15 mouse cellular contexts compared by ENCODE assay signal in genomic region chr15:79133191-79133661, GRCm38 (mm10). TPM values are rescaled to one million over a fixed set of nuclear protein-coding genes. Genes with fewer than 3 reads are reported as not detected.
DNase-seq lines count a peak whose midpoint lies in the region; ATAC-seq lines count a peak whose summit lies in the region.
"Had no signal": no experiment of that assay in that cellular context is flagged by ENCODE, and none has a peak within 500 bp of the region (broad histone marks: within the 10 kb centered on the region; RNA-seq: fewer than 3 reads in every experiment).

No protein-coding gene starts in this region.

- 77% methylated on average over 6 of the region's 6 CpGs for WGBS in heart, embryonic 11.5 days (ENCODE audit: insufficient replicate concordance)

- no peaks in the 10 kb centered on the region for H3K9me3 ChIP-seq in heart, embryonic 11.5 days (replicated peaks; ENCODE audit: control insufficient read depth, low read length)
- H3K9me3 ChIP-seq: limb, embryonic 15.5 days; midbrain, embryonic 13.5 days had no signal

- H3K36me3 ChIP-seq in heart, embryonic 11.5 days (ENCODE audit: control insufficient read depth, insufficient read depth, low read length): peaks cover 41% of the 10 kb centered on the region

- ATAC-seq in heart, embryonic 11.5 days (replicated peaks; ENCODE audit: insufficient number of reproducible peaks, low FRiP score, low TSS enrichment): no peak
- ATAC-seq: midbrain, embryonic 13.5 days had no signal

- H3K27me3 ChIP-seq in heart, embryonic 11.5 days (ENCODE audit: control insufficient read depth, insufficient read depth, low read length): no peaks in the 10 kb centered on the region
- H3K27me3 ChIP-seq: embryonic facial prominence, embryonic 13.5 days; limb, embryonic 15.5 days; midbrain, embryonic 13.5 days had no signal

- no peaks in the 10 kb centered on the region for H3K4me1 ChIP-seq in heart, embryonic 11.5 days (ENCODE audit: control insufficient read depth, insufficient read depth, low read length)
- H3K4me1 ChIP-seq: midbrain, embryonic 13.5 days had no signal

- intact Hi-C loops in gastrocnemius, postnatal 36 days (cut with DNase I): no loop called here

- no peak overlapping the region for H3K27ac ChIP-seq in heart, embryonic 11.5 days (ENCODE audit: low read depth, low read length)
- H3K27ac ChIP-seq: embryonic facial prominence, embryonic 13.5 days; forebrain, embryonic 10.5 days; limb, embryonic 15.5 days; midbrain, embryonic 13.5 days had no signal

- H3K4me2 ChIP-seq in heart, embryonic 11.5 days: no peak overlapping the region
- H3K4me2 ChIP-seq: embryonic facial prominence, embryonic 13.5 days; limb, embryonic 15.5 days; midbrain, embryonic 13.5 days had no signal

- no peak overlapping the region for H3K9ac ChIP-seq in heart, embryonic 11.5 days (ENCODE audit: low read depth, low read length)
- H3K9ac ChIP-seq: embryonic facial prominence, embryonic 13.5 days; limb, embryonic 15.5 days; midbrain, embryonic 13.5 days had no signal

- DNase-seq in heart, adult 11 months: peak; percentile 98
- DNase-seq in adrenal gland, postnatal 10 days: peak; percentile 66
- peak; percentile 44 to 55 for DNase-seq in gastrocnemius, postnatal 36 days
- peak; percentile 42 for DNase-seq in lung, postnatal 14 days
- no peak for DNase-seq in spleen, postnatal 36 days (ENCODE audit: low spot score in 2 of 2)
- no peak for DNase-seq in spleen, adult 18-20 months
- DNase-seq: B cell, adult 2 months; cerebellum, adult 18-20 months; thymus, postnatal 36 days had no signal

- no peak overlapping the region for H3K4me3 ChIP-seq in heart, embryonic 11.5 days (ENCODE audit: low read depth, low read length)
- H3K4me3 ChIP-seq: embryonic facial prominence, embryonic 13.5 days; forebrain, embryonic 10.5 days; limb, embryonic 15.5 days; midbrain, embryonic 13.5 days had no signal

RNA-seq across cellular contexts. Expression of gene Polr2f, which starts 7.6 kb away (rescaled TPM):
- 284 and 297 TPM in 2 replicates for polyA plus RNA-seq in heart, embryonic 11.5 days (2014; fragmentation: Nextera tagmentation; extraction: Ambion mirVana)
- 100 to 1,000 TPM; 145 TPM for total RNA-seq in adrenal gland, postnatal 10 days (2021)
- 10 to 100 TPM; 65.9 to 67.1 TPM for total RNA-seq in gastrocnemius, postnatal 36 days (2021)

RNA-seq across cellular contexts. Expression of gene 1700088E04Rik, which starts 7.8 kb away (rescaled TPM):
- polyA plus RNA-seq in heart, embryonic 11.5 days (2014; fragmentation: Nextera tagmentation; extraction: Ambion mirVana): 7.1 and 8.2 TPM in 2 replicates
- total RNA-seq in adrenal gland, postnatal 10 days (2021): 1 to 10 TPM; 3.5 to 3.7 TPM
- 1 to 10 TPM in 1 of 2 experiments, under 1 TPM in 1; 0.66 to 1.2 TPM for total RNA-seq in gastrocnemius, postnatal 36 days (2021)

RNA-seq across cellular contexts. Expression of gene Micall1, which starts 24.5 kb away (rescaled TPM):
- polyA plus RNA-seq in heart, embryonic 11.5 days (2014; fragmentation: Nextera tagmentation; extraction: Ambion mirVana): 11.9 and 13.6 TPM in 2 replicates
- 10 to 100 TPM; 29.0 to 33.4 TPM for total RNA-seq in adrenal gland, postnatal 10 days (2021)
- total RNA-seq in gastrocnemius, postnatal 36 days (2021): 10 to 100 TPM; 11.8 to 13.5 TPM

RNA-seq across cellular contexts. Expression of gene Sox10, which starts 31.8 kb away (rescaled TPM):
- 1.1 and 1.3 TPM in 2 replicates for polyA plus RNA-seq in heart, embryonic 11.5 days (2014; fragmentation: Nextera tagmentation; extraction: Ambion mirVana)
- total RNA-seq in adrenal gland, postnatal 10 days (2021): 1 to 10 TPM; 4.7 to 5.3 TPM
- total RNA-seq in gastrocnemius, postnatal 36 days (2021): 1 to 10 TPM in 1 of 2 experiments, under 1 TPM in 1; 0.97 to 1.8 TPM
- total RNA-seq: common myeloid progenitor, adult 5-6 weeks had no signal

RNA-seq across cellular contexts. Expression of gene Eif3l, which starts 58.2 kb away (rescaled TPM):
- 166 and 189 TPM in 2 replicates for polyA plus RNA-seq in heart, embryonic 11.5 days (2014; fragmentation: Nextera tagmentation; extraction: Ambion mirVana)
- 100 to 1,000 TPM; 172 to 182 TPM for total RNA-seq in adrenal gland, postnatal 10 days (2021)
- 10 to 100 TPM; 46.6 to 52.6 TPM for total RNA-seq in gastrocnemius, postnatal 36 days (2021)

Comparison
In these comparisons a context has a peak if more than half of its experiments do, and no peak if none do; other contexts are left out.
1. DNase-seq: peak in heart, adult 11 months (single experiment), adrenal gland, postnatal 10 days (single experiment), gastrocnemius, postnatal 36 days (2 of 2) and lung, postnatal 14 days (single experiment); none in spleen, postnatal 36 days (0 of 2) and spleen, adult 18-20 months (0 of 2).